Mouse (Mus musculus) neural tube, embryonic 10.5 days (tissue): Measurements from ENCODE around the gene Zfp992.
"Not testable (repeated sequence)": the region's sequence is repeated elsewhere in the genome, so short reads cannot be mapped to it uniquely, and the experiment has no call there.

Source experiments
- DNase-seq: peaks from one replicate; pipeline ENCODE4 v3.0.0-alpha.2; 2017; ENCODE audit warnings: low spot score; ENCODE audit errors: extremely low spot score

Zfp992 gene

GRCm38 (mm10) chr4:146448950-146449349, at the start of gene Zfp992:
Gene Zfp992 (plus strand): TSS chr4:146449023.
- DNase-seq: not testable (repeated sequence)

DNA sequence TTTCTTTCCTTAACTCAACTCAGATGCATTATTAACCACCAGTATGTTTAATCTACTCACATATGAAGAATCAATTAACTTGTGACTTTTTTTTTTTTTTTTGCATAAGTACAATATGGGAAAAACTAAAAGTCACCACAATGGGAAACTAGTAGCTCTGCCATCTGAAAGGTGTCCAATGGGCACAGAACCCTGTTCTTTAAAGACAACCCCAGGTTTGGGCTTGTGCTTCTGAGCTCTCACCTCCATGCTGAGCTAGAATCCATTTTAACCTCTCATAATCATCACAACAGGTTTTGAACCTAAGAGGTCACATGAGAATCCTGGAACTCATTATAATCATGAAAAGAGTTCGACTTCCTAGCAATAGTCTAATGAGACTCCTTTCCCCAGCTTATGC, 19.4 kb upstream of the Zfp992 start:
- DNase-seq: not testable (repeated sequence)

GRCm38 (mm10) chr4:146430876-146431275, 17.9 kb upstream of the Zfp992 start:
- DNase-seq: not testable (repeated sequence)

DNA sequence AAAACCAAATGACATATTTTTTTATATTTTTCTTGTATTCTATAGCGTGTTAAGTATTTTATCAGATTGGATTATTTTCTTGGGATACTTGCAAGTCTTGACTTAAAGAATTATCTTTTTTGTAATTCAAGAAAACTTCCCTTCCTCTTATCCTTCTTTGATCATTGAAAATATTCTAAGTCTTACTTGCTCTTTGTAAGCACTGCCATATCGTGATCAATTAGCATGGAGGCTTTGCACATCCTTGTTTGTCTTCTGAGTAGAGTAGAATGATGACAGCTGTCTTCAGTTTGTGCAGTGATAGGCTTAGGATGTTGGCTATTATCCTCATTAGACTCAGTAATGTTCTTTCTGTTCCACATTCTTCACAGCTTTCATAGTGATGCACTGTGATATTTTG, 13.3 kb upstream of the Zfp992 start:
- DNase-seq: not testable (repeated sequence)

DNA sequence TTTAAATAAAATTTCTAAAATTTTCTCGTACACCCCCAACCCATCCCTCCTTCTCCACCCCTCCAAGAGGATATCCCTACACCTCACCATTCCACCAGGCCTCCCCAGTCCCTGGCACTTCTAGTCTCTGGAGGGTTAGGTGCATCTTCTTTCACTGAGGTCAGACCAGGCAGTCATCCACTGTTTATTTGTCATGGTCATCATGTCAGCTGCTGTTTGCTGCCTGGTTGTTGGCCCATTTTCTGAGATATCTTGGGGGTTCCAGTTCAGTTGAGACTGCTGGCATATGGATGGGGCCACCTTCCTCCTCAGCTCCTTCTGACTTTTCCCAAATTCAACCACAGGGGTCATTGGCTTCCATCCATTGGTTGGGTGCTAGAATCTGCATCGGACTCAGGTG, 11.6 kb upstream of the Zfp992 start:
- not testable (repeated sequence) for DNase-seq

GRCm38 (mm10) chr4:146444345-146444744, 4.5 kb upstream of the Zfp992 start:
- DNase-seq: not testable (repeated sequence)

DNA sequence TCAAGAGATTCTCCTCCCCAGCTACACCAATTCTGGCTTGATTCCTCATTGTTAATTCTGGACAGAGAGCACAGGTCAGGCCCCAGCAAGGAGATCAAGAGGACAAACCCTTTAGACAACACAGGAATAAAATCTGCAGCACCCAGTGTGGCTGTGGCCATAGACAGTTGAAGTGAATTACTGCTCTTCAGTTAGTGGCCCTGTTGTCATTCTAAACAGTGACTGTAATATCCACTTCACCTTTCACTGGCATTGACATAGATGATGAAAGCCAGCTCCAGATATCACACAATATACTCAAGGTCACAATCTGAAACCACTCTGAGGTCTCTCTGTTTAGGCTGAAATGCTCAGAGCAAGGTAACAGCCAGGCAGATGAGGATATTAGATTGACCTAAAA, 3.7 kb upstream of the Zfp992 start:
- not testable (repeated sequence) for DNase-seq

- not testable (repeated sequence) for DNase-seq
Measured at GRCm38 (mm10) chr4:146446135-146446534, 2.7 kb upstream of the Zfp992 start.

DNA sequence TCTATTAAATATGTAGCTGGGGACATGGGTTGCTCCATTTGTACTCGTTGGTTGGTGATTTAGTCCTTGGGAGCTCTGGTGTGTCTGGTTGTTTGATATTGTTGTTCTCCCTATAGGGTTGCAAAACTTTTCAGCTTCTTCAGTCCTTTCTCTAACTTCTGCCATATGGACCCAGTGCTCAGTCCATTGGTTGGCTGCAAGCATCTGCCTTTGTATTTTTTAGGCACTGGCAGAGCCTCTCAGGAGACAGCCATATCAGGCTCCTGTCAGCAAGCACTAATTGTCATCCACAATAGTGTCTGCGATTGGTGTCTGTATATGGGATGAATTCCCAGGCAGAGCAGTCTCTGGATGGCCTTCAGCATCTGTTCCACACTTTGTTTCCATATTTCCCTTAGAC, 1.8 kb upstream of the Zfp992 start:
- not testable (repeated sequence) for DNase-seq

DNA sequence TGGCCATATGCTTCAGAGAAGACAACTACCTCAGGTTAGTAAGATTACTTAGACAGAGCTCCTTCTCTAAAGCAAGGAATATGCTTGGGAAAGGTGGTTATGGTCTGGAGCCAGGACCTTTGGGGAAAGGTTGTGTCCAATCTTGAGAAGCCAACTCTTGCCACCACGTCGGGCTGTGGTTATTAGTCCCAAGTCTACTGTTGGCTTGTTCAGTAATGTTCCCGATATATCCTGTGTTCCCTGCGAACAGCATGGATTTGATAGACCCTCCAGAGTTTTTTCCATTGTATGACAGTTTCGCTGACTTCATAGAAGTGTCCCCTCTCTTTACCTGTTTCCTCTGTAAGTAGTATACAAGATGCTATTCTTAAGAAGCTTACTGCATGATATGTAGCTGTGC, 888 bp downstream of the Zfp992 start:
- not testable (repeated sequence) for DNase-seq

- DNase-seq: not testable (repeated sequence)
Measured at GRCm38 (mm10) chr4:146452576-146452975, 3.8 kb downstream of the Zfp992 start.

DNA sequence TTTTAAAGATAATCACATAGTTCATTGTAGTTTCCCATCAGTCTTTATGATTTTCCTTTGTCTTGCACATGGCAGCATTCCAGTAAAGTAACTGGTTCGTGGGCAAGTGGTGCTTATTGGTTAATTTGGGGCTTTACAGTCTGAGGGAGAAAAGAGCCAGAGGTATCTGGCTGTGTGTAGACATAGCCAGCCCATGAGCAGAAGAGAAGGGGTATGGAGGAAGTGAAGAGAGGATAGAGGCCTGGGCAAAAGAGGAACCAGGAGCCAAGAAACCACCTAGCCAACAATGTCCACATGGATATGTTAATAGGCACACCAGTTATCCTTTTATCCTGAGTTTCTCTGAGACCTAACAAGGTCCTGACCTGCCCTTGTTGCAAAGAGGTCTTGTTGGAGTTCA, 5.3 kb downstream of the Zfp992 start:
- not testable (repeated sequence) for DNase-seq

DNA sequence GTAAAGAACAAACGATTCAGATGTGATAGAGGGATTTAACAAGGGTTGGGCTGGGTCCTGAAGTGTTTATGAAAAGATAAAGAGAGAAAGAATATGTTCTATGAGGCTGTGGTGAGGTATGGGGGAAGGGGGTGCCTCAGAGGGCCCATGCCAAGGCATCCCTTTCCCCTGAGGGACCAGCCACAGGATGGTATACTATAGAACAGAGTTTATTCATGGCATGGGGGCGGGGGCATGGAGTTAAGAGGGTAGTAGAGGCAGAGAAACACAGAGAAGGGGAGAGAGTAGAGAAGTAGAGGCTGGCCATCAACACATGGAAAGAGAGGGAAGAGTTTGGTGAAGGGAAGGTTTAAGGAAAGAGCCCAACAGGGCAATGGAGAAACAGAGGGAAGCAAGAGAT, 6.1 kb downstream of the Zfp992 start:
- DNase-seq: no peak

- DNase-seq: no peak
Measured at GRCm38 (mm10) chr4:146455321-146455721, 6.5 kb downstream of the Zfp992 start.

GRCm38 (mm10) chr4:146456061-146456726, 7.4 kb downstream of the Zfp992 start:
- no peak for DNase-seq

- DNase-seq: no peak
Measured at GRCm38 (mm10) chr4:146457126-146457525, 8.3 kb downstream of the Zfp992 start.

- DNase-seq: peak; percentile 18
Measured at GRCm38 (mm10) chr4:146457720-146458119, 8.9 kb downstream of the Zfp992 start.

GRCm38 (mm10) chr4:146459822-146460221, 11.0 kb downstream of the Zfp992 start:
- not testable (repeated sequence) for DNase-seq

GRCm38 (mm10) chr4:146460685-146461084, 11.9 kb downstream of the Zfp992 start:
- peak; percentile 10 for DNase-seq

GRCm38 (mm10) chr4:146463649-146464351, 15.0 kb downstream of the Zfp992 start:
- DNase-seq: peak; percentile 8

DNA sequence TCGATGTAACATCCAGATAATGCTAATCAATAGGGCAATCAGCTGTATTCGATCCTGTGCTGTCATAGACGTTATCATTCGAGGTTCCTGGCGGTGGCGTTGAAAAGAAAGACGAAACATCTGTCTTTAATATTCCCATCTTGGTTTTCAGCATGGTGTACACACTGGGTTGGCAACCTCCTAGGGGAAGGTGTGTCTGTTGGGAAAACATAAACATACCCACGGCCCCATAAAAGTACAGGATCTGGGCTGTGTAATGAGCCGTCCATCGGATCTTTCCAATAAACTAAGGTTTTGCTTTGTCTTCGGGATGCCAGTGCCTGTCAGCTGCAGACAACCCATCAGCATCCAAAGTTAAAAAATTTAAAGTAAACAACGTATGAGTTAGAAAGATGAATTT, 21.2 kb downstream of the Zfp992 start:
- DNase-seq: not testable (repeated sequence)

- not testable (repeated sequence) for DNase-seq
Measured at GRCm38 (mm10) chr4:146474181-146474580, 25.4 kb downstream of the Zfp992 start.
